Mouse (Mus musculus) neural tube, embryonic 11.5 days (tissue): ENCODE results near the gene Apex1. TPM values are rescaled to one million over a fixed set of nuclear protein-coding genes. Genes with fewer than 3 reads are reported as not detected.
"Not testable (repeated sequence)": the region's sequence is repeated elsewhere in the genome, so short reads cannot be mapped to it uniquely, and the experiment has no call there.

Experiments
- ATAC-seq: fragments of 200-750 bp; cut with Nextera tagmentation; 2 replicates; pipeline ENCODE4 v1.8.0; 2017; ENCODE audit warnings: moderate number of reproducible peaks, mild to moderate bottlenecking, moderate TSS enrichment, moderate library complexity; ENCODE audit not compliant: insufficient read depth, low FRiP score, low TSS enrichment
- DNase-seq: peaks from one replicate; pipeline ENCODE4 v3.0.0-alpha.2; 2015; ENCODE audit warnings: low spot score
- H3K27ac ChIP-seq: fragments of 300-500 bp; sonication (generic); 2 replicates; pipeline ENCODE4 v1.5.1; 2014; ENCODE audit warnings: low read depth, mild to moderate bottlenecking, low read length
- H3K27me3 ChIP-seq: fragments of 300-500 bp; sonication (generic); 2 replicates; pipeline ENCODE4 v1.6.1; 2014; ENCODE audit warnings: mild to moderate bottlenecking, low read length, mixed read lengths; ENCODE audit not compliant: control insufficient read depth, insufficient read depth
- H3K36me3 ChIP-seq: fragments of 300-500 bp; sonication (generic); 2 replicates; pipeline ENCODE4 v1.6.1; 2014; ENCODE audit warnings: mild to moderate bottlenecking, low read length, moderate library complexity, mixed read lengths; ENCODE audit not compliant: control insufficient read depth, insufficient read depth
- H3K4me1 ChIP-seq: fragments of 300-500 bp; sonication (generic); 2 replicates; pipeline ENCODE4 v1.6.1; 2014; ENCODE audit warnings: low read length, mixed read lengths; ENCODE audit not compliant: control insufficient read depth, insufficient read depth
- H3K4me2 ChIP-seq: fragments of 300-500 bp; sonication (generic); 2 replicates; pipeline ENCODE4 v1.6.1; 2014; ENCODE audit warnings: low read depth, mild to moderate bottlenecking, moderate library complexity
- H3K4me3 ChIP-seq: fragments of 300-500 bp; sonication (generic); 2 replicates; pipeline ENCODE4 v1.5.1; 2014; ENCODE audit warnings: low read depth, low read length
- H3K9ac ChIP-seq: fragments of 300-500 bp; sonication (generic); 2 replicates; pipeline ENCODE4 v1.6.1; 2014; ENCODE audit warnings: mild to moderate bottlenecking, low read length
- H3K9me3 ChIP-seq: fragments of 300-500 bp; sonication (generic); 2 replicates; pipeline ENCODE4 v1.6.1; 2016; ENCODE audit warnings: low read length; ENCODE audit not compliant: control insufficient read depth
- WGBS: fragments of 180-500 bp; shearing (Covaris S2); extraction: QIAGEN DNeasy Blood & Tissue Kit; methylation state at CpG from one replicate; pipeline ENCODE4 v1.1.7; 2014; 5-methylcytosine and 5-hydroxymethylcytosine counted together
- polyA plus RNA-seq: library from polyadenylated mRNA; unstranded; fragments of >200 nt; fragmentation: Nextera tagmentation; extraction: Ambion mirVana; gene quantifications from 2 replicates; pipeline ENCODE4 v1.2.1, GENCODE M21; 2014

The Apex1 gene
- polyA plus RNA-seq, 1 experiment from 2014 or later: 330 TPM

- H3K4me3 ChIP-seq, H3K9ac ChIP-seq, ATAC-seq: not testable (repeated sequence)
Observed at GRCm38 (mm10) chr14:50973054-50973453, 48.3 kb downstream of the Apex1 start.

GRCm38 (mm10) chr14:50973700-50974099, 48.9 kb downstream of the Apex1 start:
- Histone ChIP-seq H3K9me3 (no peaks in the 10 kb centered on the region), H3K4me3 (no peak overlapping the region), H3K36me3 (no peaks in the 10 kb centered on the region), H3K9ac (no peak overlapping the region), H3K4me1 (no peaks in the 10 kb centered on the region), H3K27ac (no peak overlapping the region), H3K4me2 (no peak overlapping the region), H3K27me3 (no peaks in the 10 kb centered on the region)
- ATAC-seq: no peak
- DNase-seq: no peak
- 42% methylated on average over 4 of the region's 4 CpGs for WGBS

More at GRCm38 (mm10) chr14:50973054-50973453, 48.3 kb downstream of the Apex1 start:
- not testable (repeated sequence) for H3K4me1 ChIP-seq, H3K36me3 ChIP-seq, H3K27me3 ChIP-seq, DNase-seq, H3K27ac ChIP-seq, H3K4me2 ChIP-seq, H3K9me3 ChIP-seq
- WGBS: 91% methylated on average over 5 of the region's 5 CpGs

- H3K27me3 ChIP-seq: no peaks in the 10 kb centered on the region
- H3K9me3 ChIP-seq: no peaks in the 10 kb centered on the region
- H3K4me1 ChIP-seq: no peaks in the 10 kb centered on the region
- no peak overlapping the region for H3K27ac ChIP-seq
- DNase-seq (no peak), ATAC-seq (no peak)
- no peak overlapping the region for H3K9ac ChIP-seq
- no peaks in the 10 kb centered on the region for H3K36me3 ChIP-seq
- H3K4me2 ChIP-seq: no peak overlapping the region
- H3K4me3 ChIP-seq: no peak overlapping the region
- WGBS: 73% methylated on average over 5 of the region's 5 CpGs
Observed at GRCm38 (mm10) chr14:50975001-50975400, 50.2 kb downstream of the Apex1 start.

GRCm38 (mm10) chr14:50976674-50977073, 51.9 kb downstream of the Apex1 start:
- Histone ChIP-seq H3K27ac (no peak overlapping the region), H3K4me1 (no peaks in the 10 kb centered on the region), H3K4me3 (no peak overlapping the region), H3K9me3 (no peaks in the 10 kb centered on the region), H3K36me3 (no peaks in the 10 kb centered on the region), H3K9ac (peak overlapping the region; percentile 9; the same call in 1 of the 2 replicates), H3K27me3 (no peaks in the 10 kb centered on the region), H3K4me2 (no peak overlapping the region)
- no peak for ATAC-seq
- peak; percentile 18 for DNase-seq
- WGBS: 21% methylated on average over 9 of the region's 9 CpGs

Other genes starting within 250 kb of the Apex1 start
- not detected in 2 replicates for gene Olfr747, start 231.8 kb upstream of the Apex1 start, polyA plus RNA-seq
- not detected in 2 replicates for gene Olfr748, start 217.6 kb upstream of the Apex1 start, polyA plus RNA-seq
- gene Olfr749, start 179.9 kb upstream of the Apex1 start, polyA plus RNA-seq: not detected in 2 replicates
- 100 and 103 TPM in 2 replicates for gene Ttc5, start 139.4 kb upstream of the Apex1 start, polyA plus RNA-seq
- gene Ccnb1ip1, start 117.2 kb upstream of the Apex1 start, polyA plus RNA-seq: not detected in 2 replicates
- gene Parp2, start 117.1 kb upstream of the Apex1 start, polyA plus RNA-seq: 62.6 and 65.2 TPM in 2 replicates
- 4.9 TPM in 2 replicates for gene Tep1, start 54.4 kb upstream of the Apex1 start, polyA plus RNA-seq
- 0.17 and 0.28 TPM in 2 replicates for gene Klhl33, start 27.5 kb upstream of the Apex1 start, polyA plus RNA-seq
- 164 and 172 TPM in 2 replicates for gene Osgep, start 75 bp upstream of the Apex1 start, polyA plus RNA-seq
- gene Pip4p1, start 5.9 kb downstream of the Apex1 start, polyA plus RNA-seq: 59.4 and 68.4 TPM in 2 replicates
- gene Pnp, start 6.1 kb downstream of the Apex1 start, polyA plus RNA-seq: 55.9 and 56.5 TPM in 2 replicates
- not detected in 2 replicates for gene Gm49342, start 19.5 kb downstream of the Apex1 start, polyA plus RNA-seq
- 0.30 and 0.68 TPM in 2 replicates for gene Pnp2, start 31.0 kb downstream of the Apex1 start, polyA plus RNA-seq
- gene Rnase10, start 82.8 kb downstream of the Apex1 start, polyA plus RNA-seq: not detected in 2 replicates
- gene Rnase9, start 116.9 kb downstream of the Apex1 start, polyA plus RNA-seq: not detected in 2 replicates
- not detected in 2 replicates for gene Rnase11, start 125.2 kb downstream of the Apex1 start, polyA plus RNA-seq
- gene Rnase12, start 132.7 kb downstream of the Apex1 start, polyA plus RNA-seq: not detected in 2 replicates
- gene Olfr750, start 149.5 kb downstream of the Apex1 start, polyA plus RNA-seq: not detected in 2 replicates
- gene Rnase4, start 166.1 kb downstream of the Apex1 start, polyA plus RNA-seq: 12.3 and 12.7 TPM in 2 replicates
- gene Ang, start 166.2 kb downstream of the Apex1 start, polyA plus RNA-seq: 2.2 TPM in 2 replicates
- not detected in 2 replicates for gene Eddm3b, start 189.5 kb downstream of the Apex1 start, polyA plus RNA-seq
- 0.22 and 0.57 TPM in 2 replicates for gene Rnase6, start 198.9 kb downstream of the Apex1 start, polyA plus RNA-seq
- 0.24 and 0.58 TPM in 2 replicates for gene Rnase1, start 221.8 kb downstream of the Apex1 start, polyA plus RNA-seq
- gene Rnase2b, start 237.3 kb downstream of the Apex1 start, polyA plus RNA-seq: not detected in 2 replicates